Mouse (Mus musculus) heart, adult 2 months (tissue): ENCODE data around the gene Erich6. TPM values are rescaled to one million over a fixed set of nuclear protein-coding genes. Genes with fewer than 3 reads are reported as not detected.
A peak's percentile ranks its signal among the peaks of the same experiment; 100 is the strongest.

Source experiments
- DNase-seq, 2 experiments: peaks; one replicate each; pipeline ENCODE4 v3.0.0; 2021
- H3K27ac ChIP-seq: fragments of 200-600 bp; 2 replicates; pipeline ENCODE4 v1.8.1; 2022
- H3K27me3 ChIP-seq: fragments of 200-500 bp; 2 replicates; pipeline ENCODE4 v1.6.1; 2012; ENCODE audit warnings: mild to moderate bottlenecking, low read length, inconsistent platforms, mixed read lengths; ENCODE audit not compliant: control insufficient read depth, insufficient read depth
- H3K36me3 ChIP-seq: fragments of 200-500 bp; 2 replicates; pipeline ENCODE4 v1.6.1; 2012; ENCODE audit warnings: low read length, inconsistent platforms; ENCODE audit not compliant: control insufficient read depth, insufficient read depth
- H3K4me1 ChIP-seq: fragments of 200-500 bp; 2 replicates; pipeline ENCODE4 v1.6.1; 2011; ENCODE audit warnings: low read length; ENCODE audit not compliant: control insufficient read depth, insufficient read depth
- H3K4me3 ChIP-seq: fragments of 200-600 bp; 2 replicates; pipeline ENCODE4 v1.8.1; 2022
- H3K79me2 ChIP-seq: fragments of 200-500 bp; replicated peaks from 2 replicates; pipeline ENCODE4 v1.6.1; 2012; ENCODE audit warnings: mild to moderate bottlenecking, inconsistent platforms, low read length, moderate library complexity, mixed read lengths; ENCODE audit not compliant: control insufficient read depth, insufficient read depth
- H3K9ac ChIP-seq: fragments of 200-500 bp; 2 replicates; pipeline ENCODE4 v1.6.1; 2012; ENCODE audit warnings: low read depth, mild to moderate bottlenecking, control low read depth, inconsistent platforms, low read length, mixed read lengths
- CTCF ChIP-seq: fragments of 200-600 bp; IDR thresholded peaks from 2 replicates; pipeline ENCODE4 v1.8.1; 2022; ENCODE audit warnings: antibody characterized with exemption, mild to moderate bottlenecking, moderate library complexity
- EP300 ChIP-seq: fragments of 200-500 bp; IDR thresholded peaks from 2 replicates; pipeline ENCODE4 v1.6.1; 2011; ENCODE audit warnings: low read depth, low read length, control low read depth; ENCODE audit not compliant: insufficient read depth
- POLR2A ChIP-seq: fragments of 200-500 bp; IDR thresholded peaks from 2 replicates; pipeline ENCODE4 v1.6.1; 2011; ENCODE audit warnings: mild to moderate bottlenecking, low read depth, low read length, control low read depth; ENCODE audit not compliant: insufficient read depth
- WGBS: fragments of 180-500 bp; shearing (Covaris S2); methylation state at CpG from one replicate; pipeline ENCODE4 v1.1.7; 2018; 5-methylcytosine and 5-hydroxymethylcytosine counted together
- intact Hi-C: fragments of 180-260 bp; cut with DNase I; formaldehyde crosslinking; loops from one replicate; pipeline ENCODE4 v1.15.1; 2025
- polyA plus RNA-seq: library from polyadenylated mRNA; depleted of rRNA; stranded (reverse); fragments of >200 nt; gene quantifications from 2 replicates; pipeline ENCODE4 v1.2.3, GENCODE M21; 2012
- total RNA-seq, 2 experiments: library from RNA; stranded (reverse); gene quantifications; 2 replicates each; pipeline ENCODE4 v1.2.3; 2021

Erich6 gene
- total and polyA plus RNA-seq, 3 experiments, result 0.10 TPM; not detected in 2

GRCm38 (mm10) chr3:58672481-58673183, 35.6 kb upstream of the Erich6 start:
- intact Hi-C loops, result no loop called here
- Histone ChIP-seq H3K27ac (no peak overlapping the region), H3K79me2 (no peaks in the 10 kb centered on the region), H3K9ac (no peak overlapping the region), H3K27me3 (no peaks in the 10 kb centered on the region), H3K4me1 (peaks cover 3% of the 10 kb centered on the region; the same call in 1 of the 2 replicates), H3K4me3 (no peak overlapping the region), H3K36me3 (no peaks in the 10 kb centered on the region)
- WGBS, result 67% methylated on average over 4 of the region's 4 CpGs
- DNase-seq, result no peak
- no peak for TF ChIP-seq POLR2A

GRCm38 (mm10) chr3:58671616-58672250, 34.7 kb upstream of the Erich6 start:
- no peaks in the 10 kb centered on the region for H3K36me3 ChIP-seq
- no peaks in the 10 kb centered on the region for H3K79me2 ChIP-seq
- 43% methylated on average over 6 of the region's 6 CpGs for WGBS
- no peak overlapping the region for H3K27ac ChIP-seq
- H3K27me3 ChIP-seq, result no peaks in the 10 kb centered on the region
- DNase-seq, result peak in 1 of 2 experiments; percentile 25
- no peak for TF ChIP-seq EP300
- no peak for TF ChIP-seq POLR2A
- TF ChIP-seq CTCF, result no peak
- peaks cover 3% of the 10 kb centered on the region; the same call in 1 of the 2 replicates for H3K4me1 ChIP-seq
- intact Hi-C loops, result no loop called here
- no peak overlapping the region for H3K4me3 ChIP-seq
- no peak overlapping the region for H3K9ac ChIP-seq

GRCm38 (mm10) chr3:58663970-58664369, 27.0 kb upstream of the Erich6 start:
- no peak overlapping the region for H3K4me3 ChIP-seq
- no peaks in the 10 kb centered on the region for H3K27me3 ChIP-seq
- no peaks in the 10 kb centered on the region for H3K4me1 ChIP-seq
- H3K9ac ChIP-seq, result no peak overlapping the region
- H3K27ac ChIP-seq, result no peak overlapping the region
- intact Hi-C loops, result no loop called here
- H3K36me3 ChIP-seq, result no peaks in the 10 kb centered on the region
- 85% methylated on average over 7 of the region's 7 CpGs for WGBS
- no peaks in the 10 kb centered on the region for H3K79me2 ChIP-seq
- TF ChIP-seq POLR2A (no peak), EP300 (no peak), CTCF (no peak)
- no peak for DNase-seq

GRCm38 (mm10) chr3:58660636-58661035, 23.6 kb upstream of the Erich6 start:
- 87% methylated on average over 4 of the region's 4 CpGs for WGBS
- no peaks in the 10 kb centered on the region for H3K4me1 ChIP-seq
- H3K36me3 ChIP-seq, result no peaks in the 10 kb centered on the region
- no peak overlapping the region for H3K27ac ChIP-seq
- no peaks in the 10 kb centered on the region for H3K79me2 ChIP-seq
- no peak for DNase-seq
- no peaks in the 10 kb centered on the region for H3K27me3 ChIP-seq
- intact Hi-C loops, result no loop called here
- no peak overlapping the region for H3K9ac ChIP-seq
- no peak overlapping the region for H3K4me3 ChIP-seq
- TF ChIP-seq POLR2A, result no peak
- TF ChIP-seq CTCF, result no peak
- no peak for TF ChIP-seq EP300

- peak; percentile 44 to 47 for DNase-seq
- H3K4me3 ChIP-seq, result no peak overlapping the region
- peaks cover 1% of the 10 kb centered on the region; the same call in 1 of the 2 replicates for H3K4me1 ChIP-seq
- intact Hi-C loops, result loop anchor here (5.0 kb wide), 1 partner anchor 400 kb away; no protein-coding TSS in a partner anchor
- TF ChIP-seq CTCF (peak; percentile 63), EP300 (no peak)
- no peak overlapping the region for H3K27ac ChIP-seq
- no peaks in the 10 kb centered on the region for H3K27me3 ChIP-seq
- no peak overlapping the region for H3K9ac ChIP-seq
- H3K79me2 ChIP-seq, result no peaks in the 10 kb centered on the region
- no peaks in the 10 kb centered on the region for H3K36me3 ChIP-seq
- 15% methylated on average over 2 of the region's 2 CpGs for WGBS
Observed at GRCm38 (mm10) chr3:58657356-58657755, 20.3 kb upstream of the Erich6 start.

GRCm38 (mm10) chr3:58655362-58656130, 18.5 kb upstream of the Erich6 start:
- TF ChIP-seq CTCF, result no peak; the same call in 1 of the 2 replicates
- no peak for TF ChIP-seq POLR2A
- no peak for TF ChIP-seq EP300
- Histone ChIP-seq H3K4me3 (no peak overlapping the region), H3K9ac (no peak overlapping the region), H3K36me3 (no peaks in the 10 kb centered on the region), H3K4me1 (peaks cover 1% of the 10 kb centered on the region; the same call in 1 of the 2 replicates), H3K27me3 (no peaks in the 10 kb centered on the region), H3K79me2 (no peaks in the 10 kb centered on the region), H3K27ac (no peak overlapping the region)
- DNase-seq, result peak; percentile 39 to 55
- intact Hi-C loops, result loop anchor here (1.0 to 5.0 kb wide), 3 partner anchors 35 to 402 kb away; no protein-coding TSS in a partner anchor
- WGBS, result 52% methylated on average over 17 of the region's 17 CpGs
